Mouse (Mus musculus): Measurements from ENCODE around the gene Sfta2.

The Sfta2 gene

DNA sequence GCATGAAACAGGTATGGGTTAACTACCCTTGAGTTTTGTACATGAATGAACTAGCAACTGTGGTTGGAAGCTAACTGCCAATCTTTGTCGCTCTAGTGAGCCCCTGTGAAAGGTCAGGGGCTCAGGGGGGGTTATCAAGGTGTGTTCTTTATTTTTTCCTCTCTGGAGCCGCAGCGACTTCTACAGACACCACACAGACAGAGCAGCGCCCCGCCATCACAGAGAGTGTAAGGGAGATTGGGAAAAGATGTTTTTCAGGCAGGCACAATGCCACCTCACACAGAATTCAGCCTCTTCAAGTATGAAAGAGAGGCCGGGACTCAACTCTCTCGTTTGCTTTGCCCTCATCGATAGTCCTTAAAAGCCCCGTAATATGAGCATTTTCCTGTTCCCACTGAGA lies 9.2 kb upstream of the Sfta2 start:
- no peak for DNase-seq (ENCODE audit: extremely low read depth, low read depth)

- DNase-seq (ENCODE audit: extremely low read depth, low read depth): no peak
Measured at GRCm38 (mm10) chr17:35593786-35594185, 7.6 kb upstream of the Sfta2 start.

DNA sequence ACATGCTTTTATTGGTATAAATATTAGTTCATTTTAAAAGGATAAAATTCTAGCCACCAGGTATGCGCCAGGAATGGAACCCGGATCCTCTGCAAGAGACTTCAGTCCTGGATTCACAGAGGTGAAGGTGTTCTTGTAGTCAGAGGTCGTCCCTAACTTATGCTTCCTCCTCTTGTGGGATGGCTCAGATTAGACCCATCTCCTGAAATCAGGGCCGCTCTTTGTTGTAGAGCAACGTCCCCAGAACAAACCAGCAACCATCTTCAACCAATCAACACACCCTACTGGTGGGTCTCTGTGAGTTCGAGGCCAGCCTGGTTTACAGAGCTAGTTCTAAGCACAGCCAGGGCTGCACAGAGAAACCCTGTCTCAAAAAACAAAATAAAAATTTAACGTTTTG lies 6.9 kb upstream of the Sfta2 start:
- no peak for DNase-seq (ENCODE audit: extremely low read depth, low read depth)

DNA sequence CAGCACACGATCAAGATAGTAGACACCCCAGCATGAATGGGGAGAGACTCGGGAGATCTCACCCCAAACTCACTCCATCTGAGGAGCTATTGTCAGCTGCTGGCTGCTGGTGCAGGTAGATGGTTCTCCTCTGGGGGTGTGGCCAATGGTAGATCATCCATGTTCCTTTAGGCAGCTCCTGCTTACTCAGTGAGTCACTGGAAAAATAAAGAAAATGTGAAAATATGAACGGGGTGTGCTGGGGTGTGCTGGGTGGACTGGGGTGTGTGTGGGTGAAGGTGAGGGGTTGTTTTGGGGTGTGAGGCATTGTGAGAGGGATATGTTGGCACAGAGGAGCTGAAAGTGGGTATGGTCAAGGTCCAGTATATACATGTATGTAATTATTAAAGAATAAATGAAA lies 4.0 kb upstream of the Sfta2 start:
- no peak for DNase-seq (ENCODE audit: extremely low read depth, low read depth)

GRCm38 (mm10) chr17:35601736-35602354 lies 496 bp downstream of the Sfta2 start:
- DNase-seq (ENCODE audit: extremely low read depth, low read depth): no peak

- DNase-seq (ENCODE audit: extremely low read depth, low read depth): peak; percentile 67
Measured at GRCm38 (mm10) chr17:35617127-35617526, 15.8 kb downstream of the Sfta2 start.

DNA sequence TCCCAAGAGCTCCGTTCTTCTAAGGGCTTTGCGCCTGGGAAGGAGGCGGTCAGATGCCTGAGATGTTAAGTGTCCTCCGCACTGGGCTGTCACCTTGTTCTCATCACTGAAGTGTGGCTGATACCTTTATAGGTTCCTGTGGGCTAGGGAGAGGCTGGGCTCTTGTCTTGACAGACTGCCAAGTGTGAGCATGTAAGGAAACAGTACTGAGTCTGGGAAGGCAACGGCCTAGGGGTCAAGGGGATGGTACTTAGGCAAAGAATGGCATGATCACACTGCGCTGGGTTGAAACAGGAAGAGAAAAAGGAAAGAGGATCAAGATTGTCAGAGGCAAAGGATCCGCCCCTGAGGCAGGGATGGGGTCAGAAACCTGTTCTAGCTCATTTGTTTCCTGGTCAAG lies 25.2 kb downstream of the Sfta2 start, which contains the start of gene Gm9573:
Gene Gm9573 (minus strand): TSS at position 101 of the 400 bp plus-strand sequence.
- no peak for DNase-seq (ENCODE audit: extremely low read depth, low read depth)

DNA sequence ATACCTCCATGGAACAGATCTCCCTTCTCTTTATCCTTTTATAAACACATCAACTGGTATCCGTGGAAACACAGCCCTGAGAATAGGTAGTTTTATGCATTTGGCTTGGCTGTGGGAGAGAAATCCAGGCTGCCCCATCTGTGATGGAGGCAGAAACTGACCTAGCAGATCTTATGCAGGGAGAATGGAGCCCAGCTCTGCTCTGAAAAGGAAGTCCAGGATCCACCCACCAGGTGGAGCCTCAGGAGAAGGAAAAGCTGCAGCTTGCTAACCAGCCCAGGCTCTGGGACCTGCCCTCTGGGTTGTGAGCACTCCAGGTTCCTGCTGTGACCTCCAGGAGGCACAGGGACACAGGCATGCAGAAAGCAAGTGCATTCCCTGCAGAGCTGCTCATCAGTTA lies 32.6 kb downstream of the Sfta2 start:
- DNase-seq (ENCODE audit: extremely low read depth, low read depth): no peak

DNA sequence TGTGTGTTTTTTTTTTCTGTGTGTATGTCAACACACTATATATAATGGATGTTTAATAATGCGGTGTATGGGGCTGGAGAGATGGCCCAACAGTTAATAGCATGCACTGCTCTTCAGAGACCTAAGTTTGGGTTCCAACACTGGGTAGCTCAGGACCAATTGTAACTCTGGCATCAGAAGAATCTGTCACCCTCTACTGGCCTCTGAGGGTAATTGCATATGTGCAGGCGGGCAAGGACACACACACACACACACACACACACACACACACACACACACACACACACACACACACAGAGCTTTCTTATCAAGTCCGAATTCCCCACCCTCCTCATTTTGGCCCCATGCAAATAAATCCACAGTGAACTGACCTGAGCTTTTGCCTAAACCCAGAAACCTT lies 33.9 kb downstream of the Sfta2 start:
- no peak for DNase-seq (ENCODE audit: extremely low read depth, low read depth)

DNA sequence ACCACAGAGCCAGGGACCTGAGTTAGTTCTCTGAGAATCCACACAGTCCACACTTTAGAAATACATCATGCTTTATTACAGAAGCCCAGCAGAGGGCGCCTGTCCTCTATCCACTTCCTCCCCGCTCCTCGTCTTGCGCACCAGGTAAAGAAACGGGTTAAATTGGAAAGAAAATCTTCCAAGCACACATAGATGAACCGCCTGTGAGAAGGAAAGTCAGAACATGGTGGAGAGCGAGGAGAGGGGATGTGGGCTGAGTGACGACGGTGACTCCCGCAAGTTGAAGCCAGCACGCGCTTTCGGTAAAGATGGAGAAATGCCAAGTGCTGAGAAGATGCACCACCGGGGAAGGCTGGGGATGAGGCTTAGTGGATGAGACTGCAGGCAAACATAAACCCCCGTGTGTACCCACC lies 34.4 kb downstream of the Sfta2 start:
- peak; percentile 74 for DNase-seq (ENCODE audit: extremely low read depth, low read depth)

- peak; percentile 56 for DNase-seq (ENCODE audit: extremely low read depth, low read depth)
Measured at GRCm38 (mm10) chr17:35636363-35636762, 35.0 kb downstream of the Sfta2 start.

DNA sequence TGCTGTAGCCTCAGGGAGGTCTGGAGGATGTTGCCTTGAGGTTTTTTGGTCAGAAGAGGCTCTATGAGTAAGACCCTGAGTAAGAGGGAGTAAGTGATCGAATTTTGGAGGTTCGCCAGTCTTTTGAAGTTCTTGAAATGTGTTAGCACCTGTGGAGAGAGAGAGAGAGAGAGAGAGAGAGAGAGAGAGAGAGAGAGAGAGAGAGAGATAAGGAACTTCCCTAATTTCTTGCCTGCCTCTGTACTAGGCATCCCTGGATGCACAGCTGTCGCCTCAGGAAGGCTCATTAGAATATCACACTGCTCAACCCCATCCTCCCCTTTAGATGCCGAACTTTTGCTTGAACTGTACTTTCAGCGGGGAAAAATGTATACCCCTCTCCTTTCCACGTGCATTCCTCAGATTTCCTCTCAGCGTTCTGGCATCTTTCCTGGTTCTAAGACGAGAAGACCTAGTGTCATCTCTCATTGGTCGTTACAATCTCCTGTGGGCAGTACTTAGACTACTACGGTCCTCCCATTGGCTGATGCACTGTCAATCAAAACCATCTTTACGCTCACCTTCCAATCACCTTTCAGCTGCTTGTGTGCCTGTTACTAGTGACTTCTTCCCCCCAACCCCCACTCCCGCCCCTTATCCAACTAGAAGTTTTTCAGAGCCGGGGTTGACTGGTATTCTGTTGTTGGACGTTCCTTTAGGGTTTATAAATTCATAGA lies 37.3 kb downstream of the Sfta2 start:
- DNase-seq (ENCODE audit: extremely low read depth, low read depth): peak; percentile 97

DNA sequence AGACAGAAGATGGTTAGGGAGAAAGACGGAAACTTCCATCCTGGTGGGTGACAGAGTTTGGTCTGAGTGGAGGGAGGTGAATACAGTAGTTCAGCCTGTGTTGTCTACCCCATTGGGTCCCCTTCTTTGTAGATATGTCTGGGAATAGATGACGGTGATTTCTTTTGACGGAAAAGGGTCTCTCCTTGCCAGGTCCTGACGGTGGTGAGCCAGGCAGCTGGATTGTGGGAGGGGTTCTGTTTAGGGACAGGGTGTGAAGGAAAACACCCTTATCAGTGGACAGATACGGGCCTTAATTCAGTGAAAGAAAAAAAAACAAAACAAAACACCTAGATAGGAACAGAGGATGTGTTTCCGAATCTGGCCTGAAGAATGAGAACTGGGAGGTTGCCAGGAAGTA lies 38.0 kb downstream of the Sfta2 start:
- DNase-seq (ENCODE audit: extremely low read depth, low read depth): no peak

DNA sequence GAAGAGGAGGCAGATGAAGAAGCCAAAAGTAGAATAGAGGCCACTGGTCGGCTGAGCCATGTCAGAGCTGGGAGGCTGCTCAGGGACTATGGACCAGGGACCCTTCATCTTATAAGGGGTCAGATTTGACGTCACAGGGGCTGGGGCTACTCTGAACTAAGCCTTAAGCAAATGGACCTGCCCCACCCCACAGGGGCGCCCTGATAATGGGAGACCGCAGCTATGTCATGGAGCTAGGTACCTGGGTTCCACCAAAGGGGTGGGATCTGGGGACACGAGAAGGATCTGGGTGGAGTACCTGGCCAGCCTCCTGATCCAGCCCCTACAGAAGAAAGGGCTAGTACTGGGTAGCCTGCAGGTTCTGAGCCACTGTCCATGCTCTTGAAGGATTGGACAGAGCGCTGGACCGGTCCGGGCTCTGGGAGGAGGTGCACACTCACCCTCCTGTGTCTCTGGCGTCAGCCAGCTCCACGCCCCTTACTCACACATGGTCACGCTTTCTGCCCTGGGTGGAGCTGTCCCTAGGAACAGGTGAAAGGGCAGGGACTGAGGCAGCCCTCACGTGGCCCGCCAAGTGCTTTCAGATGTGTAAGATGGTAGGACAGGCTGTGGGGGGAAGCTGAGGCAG lies 42.4 kb downstream of the Sfta2 start, which contains the start of gene Mucl3:
Gene Mucl3 (minus strand): TSS at position 87 of the 628 bp plus-strand sequence.
- no peak for DNase-seq (ENCODE audit: extremely low read depth, low read depth)

DNA sequence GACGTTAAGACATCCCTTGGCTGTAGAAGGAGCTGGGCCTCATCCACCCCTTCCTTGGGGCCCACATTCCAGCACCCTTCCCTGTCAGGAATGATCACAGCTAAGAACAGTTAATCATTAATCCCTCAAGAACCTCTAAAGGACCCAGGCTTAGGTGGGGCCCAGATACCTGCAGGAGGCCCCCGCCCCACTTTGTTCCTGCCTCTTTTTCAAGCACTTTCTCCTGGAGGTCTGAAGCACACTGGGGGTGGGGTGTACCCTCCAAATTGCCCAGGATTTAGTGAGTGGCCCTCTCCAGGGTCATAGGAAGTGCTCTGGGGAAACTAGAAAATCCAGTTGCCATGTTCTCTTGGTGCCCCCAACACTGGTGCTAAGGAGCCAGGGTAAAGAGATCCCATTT lies 48.1 kb downstream of the Sfta2 start:
- no peak for DNase-seq (ENCODE audit: extremely low read depth, low read depth)

GRCm38 (mm10) chr17:35653086-35653485 lies 51.7 kb downstream of the Sfta2 start:
- DNase-seq (ENCODE audit: extremely low read depth, low read depth): no peak

- peak; percentile 73 for DNase-seq (ENCODE audit: extremely low read depth, low read depth)
Measured at GRCm38 (mm10) chr17:35665957-35666515, 64.7 kb downstream of the Sfta2 start.

DNA sequence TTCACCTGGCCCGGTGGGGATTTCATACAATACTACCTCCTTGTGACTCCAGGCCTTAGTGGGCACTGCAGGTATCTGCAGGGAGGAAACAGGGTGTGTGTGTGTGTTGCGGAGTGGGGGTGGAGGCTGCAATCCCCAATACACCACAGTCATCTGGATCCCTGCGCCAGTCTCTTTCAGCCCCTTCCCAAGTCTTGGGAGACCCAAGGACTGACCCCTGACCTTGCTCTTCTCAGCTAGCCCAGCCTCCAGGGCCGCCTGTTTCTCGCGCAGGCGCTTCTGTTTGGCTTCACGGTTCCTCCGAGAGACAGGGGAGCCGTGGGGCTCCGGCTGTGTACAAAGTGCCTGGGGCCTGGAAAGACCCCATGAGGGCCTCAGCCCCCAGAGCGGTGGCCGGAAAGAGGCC lies 65.5 kb downstream of the Sfta2 start:
- peak; percentile 27 for DNase-seq (ENCODE audit: extremely low read depth, low read depth)

GRCm38 (mm10) chr17:35667334-35668065 lies 66.2 kb downstream of the Sfta2 start, which contains the start of gene Vars2:
Vars2 (minus strand) TSS chr17:35667592.
- DNase-seq (ENCODE audit: extremely low read depth, low read depth): peak; percentile 78

- no peak for DNase-seq (ENCODE audit: extremely low read depth, low read depth)
Measured at GRCm38 (mm10) chr17:35669731-35670130, 68.4 kb downstream of the Sfta2 start.

GRCm38 (mm10) chr17:35671846-35672245 lies 70.5 kb downstream of the Sfta2 start:
- no peak for DNase-seq (ENCODE audit: extremely low read depth, low read depth)

Measured in MEL-GATA-1-ER (cell line).